Mouse (Mus musculus) T-helper 1 cell (primary cell): ENCODE measurements around the gene Olfr282.
"Not testable (repeated sequence)": the region's sequence is repeated elsewhere in the genome, so short reads cannot be mapped to it uniquely, and the experiment has no call there.

Experiments
- in situ Hi-C: fragments of 300-600 bp; cut with MboI, MseI; formaldehyde crosslinking; loops from one replicate; pipeline ENCODE4 v1.15.1; 2025; ENCODE audit warnings: high pct_unique_total_duplicates

The Olfr282 gene

GRCm38 (mm10) chr15:98430925-98431324 is at the start of gene Olfr282:
Gene Olfr282 (plus strand): TSS chr15:98431225.
- in situ Hi-C loops = not testable (repeated sequence)

- in situ Hi-C loops = no loop called here
These were observed 43.4 kb upstream of the Olfr282 start for GRCm38 (mm10) chr15:98387621-98388020.

DNA sequence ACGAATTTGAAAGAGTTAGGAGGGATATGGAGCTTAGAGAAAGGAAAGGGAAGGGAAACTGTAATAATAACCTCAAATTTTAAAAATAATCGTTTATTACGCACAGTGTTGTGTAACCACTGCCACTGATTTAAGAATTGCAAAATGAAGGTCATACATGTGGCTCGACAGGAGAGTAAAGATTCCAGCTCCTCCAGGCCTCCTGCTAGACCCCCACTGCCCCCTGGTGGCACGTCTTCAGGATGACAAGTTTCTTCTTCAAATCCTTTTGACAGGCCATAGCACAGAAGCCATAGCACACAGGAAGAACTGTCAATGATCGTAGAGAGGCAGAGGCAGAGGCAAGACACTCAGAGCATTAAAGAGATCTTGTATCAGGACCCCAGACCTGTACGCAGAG is 41.2 kb upstream of the Olfr282 start:
- in situ Hi-C loops = no loop called here

DNA sequence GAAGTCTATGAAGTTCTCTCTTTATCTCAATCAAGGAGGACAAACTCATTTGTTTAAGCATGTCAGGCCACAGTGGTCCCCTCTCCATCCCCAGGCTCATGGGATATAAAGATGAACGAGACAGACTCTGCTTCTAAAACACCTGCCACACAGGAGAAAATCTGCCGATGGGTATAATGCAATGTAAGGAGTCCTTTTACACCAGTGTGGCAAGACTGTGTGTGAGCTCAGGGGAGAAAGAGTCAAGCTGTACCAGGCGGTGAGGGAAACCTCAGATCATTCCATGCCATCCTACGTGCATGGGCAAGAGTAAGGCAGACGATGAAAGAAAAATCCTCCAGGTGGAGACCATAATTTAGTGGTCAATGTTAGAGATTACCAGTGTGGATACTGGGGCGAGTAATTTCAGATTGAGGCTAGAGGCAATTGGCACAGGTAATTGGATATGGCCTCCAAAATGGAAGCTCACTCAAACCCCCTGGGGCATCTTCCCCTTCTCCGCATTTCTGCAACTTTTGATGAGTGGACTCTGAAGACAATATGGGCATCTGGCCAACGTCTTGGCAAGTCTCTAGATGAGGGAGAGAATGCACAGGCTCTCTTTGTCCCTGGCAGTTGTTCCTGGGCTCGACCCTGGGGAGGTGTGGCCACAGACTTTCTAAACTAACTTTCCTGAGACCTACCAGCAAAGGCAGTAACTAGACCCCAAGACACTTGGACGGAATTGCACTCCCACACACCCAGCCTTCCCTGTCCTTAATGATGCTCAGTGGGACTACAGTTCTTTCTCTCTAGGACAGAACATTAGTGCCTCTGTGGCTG is 39.7 kb upstream of the Olfr282 start:
- in situ Hi-C loops = no loop called here

GRCm38 (mm10) chr15:98391903-98392187 is 39.2 kb upstream of the Olfr282 start:
- in situ Hi-C loops = no loop called here

GRCm38 (mm10) chr15:98397136-98397535 is 33.9 kb upstream of the Olfr282 start:
- in situ Hi-C loops = loop anchor here (5.0 kb wide), 1 partner anchor 215 kb away; no protein-coding TSS in a partner anchor

DNA sequence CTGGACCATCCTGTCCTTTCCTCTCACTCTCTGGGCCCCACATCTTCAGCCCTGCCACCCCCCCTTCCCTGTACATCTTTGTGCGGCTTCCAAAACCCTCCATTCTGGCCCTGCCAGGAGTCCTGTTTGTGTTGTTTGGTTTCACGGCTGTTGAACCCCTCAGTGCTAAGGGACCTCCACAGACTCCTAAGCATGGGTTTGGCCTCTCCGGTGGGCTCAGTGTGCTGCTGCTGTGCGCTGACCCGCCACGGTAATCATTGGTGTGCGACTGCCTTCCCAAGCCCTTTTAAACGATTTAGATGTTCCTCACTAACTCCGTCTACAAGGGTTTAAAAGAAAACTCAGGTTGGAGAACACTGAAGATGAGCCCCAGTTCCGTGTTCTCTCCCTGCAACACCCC is 28.7 kb upstream of the Olfr282 start:
- in situ Hi-C loops = no loop called here

- in situ Hi-C loops = no loop called here
These were observed 22.5 kb upstream of the Olfr282 start for GRCm38 (mm10) chr15:98408406-98409060.

- in situ Hi-C loops = no loop called here
These were observed 21.4 kb upstream of the Olfr282 start for GRCm38 (mm10) chr15:98409635-98410034.

DNA sequence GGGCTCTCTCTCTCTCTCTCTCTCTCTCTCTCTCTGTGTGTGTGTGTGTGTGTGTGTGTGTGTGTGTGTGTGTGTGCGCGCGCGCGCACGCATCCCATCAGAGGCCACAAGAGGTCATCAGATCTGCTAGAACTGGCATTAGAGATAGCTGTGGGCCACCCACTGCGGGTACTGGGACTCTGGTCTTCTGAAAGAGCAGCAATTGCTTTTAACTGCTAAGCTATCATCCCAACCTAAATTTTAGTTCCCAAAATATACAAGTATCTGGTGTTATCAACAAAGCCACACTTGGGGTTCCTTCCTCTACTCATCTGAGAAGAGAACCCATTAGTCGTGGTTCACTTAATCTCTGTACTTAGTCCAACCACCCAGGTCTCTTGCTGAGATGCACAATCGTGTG is 20.8 kb upstream of the Olfr282 start:
- in situ Hi-C loops = no loop called here

- in situ Hi-C loops = no loop called here
These were observed 15.0 kb upstream of the Olfr282 start for GRCm38 (mm10) chr15:98415996-98416395.

- in situ Hi-C loops = not testable (repeated sequence)
These were observed 14.2 kb upstream of the Olfr282 start for GRCm38 (mm10) chr15:98416802-98417201.

DNA sequence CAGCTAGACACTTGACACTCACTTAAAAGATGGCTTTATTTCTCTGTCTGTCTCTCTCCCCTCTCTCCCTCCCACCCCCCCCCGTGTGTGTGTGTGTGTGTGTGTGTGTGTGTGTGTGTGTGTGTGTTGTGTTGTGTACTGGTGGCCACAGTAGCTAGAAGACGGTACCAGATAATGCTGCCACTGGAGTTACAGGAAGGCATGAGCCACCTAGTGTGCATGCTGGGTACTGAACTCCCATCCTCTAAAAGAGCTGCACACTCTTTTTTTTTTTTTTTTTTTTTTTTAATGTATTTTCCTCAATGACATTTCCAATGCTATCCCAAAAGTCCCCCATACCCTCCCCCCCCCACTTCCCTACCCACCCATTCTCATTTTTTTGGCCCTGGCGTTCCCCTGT is 13.7 kb upstream of the Olfr282 start:
- in situ Hi-C loops = not testable (repeated sequence)

GRCm38 (mm10) chr15:98418096-98418495 is 12.9 kb upstream of the Olfr282 start:
- in situ Hi-C loops = no loop called here

DNA sequence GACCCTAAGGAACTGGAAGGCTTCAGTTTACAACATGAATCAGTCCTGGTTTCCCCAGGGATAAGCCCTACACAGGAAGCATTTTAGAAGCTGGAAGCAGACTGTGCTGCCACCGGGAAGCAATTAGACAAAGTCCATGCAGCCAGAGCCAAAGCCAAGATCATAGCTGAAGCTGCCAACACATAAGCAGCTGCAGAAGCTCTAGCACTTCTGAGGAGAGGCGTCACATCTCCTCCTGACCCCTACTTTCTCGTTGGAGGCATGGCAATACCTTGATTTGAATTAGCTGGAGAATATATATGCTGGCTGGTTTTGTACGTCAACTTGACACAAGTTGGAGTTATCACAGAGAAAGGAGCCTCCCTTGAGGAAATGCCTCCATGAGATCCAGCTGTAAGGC is 10.1 kb upstream of the Olfr282 start:
- in situ Hi-C loops = no loop called here

- in situ Hi-C loops = no loop called here
These were observed 6.7 kb upstream of the Olfr282 start for GRCm38 (mm10) chr15:98424326-98424725.

DNA sequence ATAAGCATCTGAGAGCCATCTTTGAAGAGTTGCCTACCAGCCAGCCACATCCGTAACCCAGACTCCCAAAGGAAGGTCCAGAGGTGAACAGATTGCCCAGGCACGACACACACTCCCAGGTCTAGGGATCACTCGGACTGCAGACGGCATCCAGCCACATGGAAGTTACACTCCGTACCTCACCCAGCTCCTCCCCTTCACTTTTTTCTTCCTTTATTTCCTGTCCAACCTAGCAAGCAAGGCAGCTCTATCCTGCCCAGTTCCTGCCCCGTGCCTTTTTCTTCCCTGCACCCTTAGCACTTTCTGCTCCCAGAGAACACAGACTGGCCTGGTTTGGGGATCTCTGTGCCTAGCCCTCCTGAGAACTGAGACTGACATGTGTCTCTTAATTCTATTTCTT is 6.3 kb upstream of the Olfr282 start:
- in situ Hi-C loops = no loop called here

GRCm38 (mm10) chr15:98425188-98425587 is 5.8 kb upstream of the Olfr282 start:
- in situ Hi-C loops = no loop called here

DNA sequence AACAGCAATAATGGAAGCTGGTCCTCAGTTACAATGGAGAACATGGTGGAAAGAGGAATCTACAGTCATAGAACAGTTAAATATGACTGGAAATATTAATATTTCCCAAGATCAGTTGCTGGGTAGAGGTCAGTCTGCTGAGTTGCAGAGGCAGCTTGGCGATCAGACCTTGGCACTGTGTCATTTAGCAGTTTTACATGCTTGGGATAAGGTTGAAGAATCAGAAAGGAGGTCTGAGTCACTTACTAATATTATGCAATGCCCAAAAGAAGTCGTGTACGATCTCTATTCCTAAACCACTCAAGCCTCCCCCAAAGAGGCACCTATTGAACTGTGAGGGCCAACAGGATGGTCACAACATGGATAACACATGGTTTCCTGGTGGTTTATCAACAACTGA is 13.5 kb downstream of the Olfr282 start:
- in situ Hi-C loops = no loop called here

- in situ Hi-C loops = no loop called here
These were observed 17.5 kb downstream of the Olfr282 start for GRCm38 (mm10) chr15:98448521-98448920.

GRCm38 (mm10) chr15:98452288-98452687 is 21.3 kb downstream of the Olfr282 start, which contains the start of gene Olfr281:
Gene Olfr281 (plus strand): TSS chr15:98452588.
- in situ Hi-C loops = no loop called here

GRCm38 (mm10) chr15:98469596-98469995 is 38.6 kb downstream of the Olfr282 start, which contains the start of gene OR5BS1P:
Gene OR5BS1P (plus strand): TSS chr15:98469896.
- in situ Hi-C loops = no loop called here

- in situ Hi-C loops = no loop called here
These were observed 40.5 kb downstream of the Olfr282 start for GRCm38 (mm10) chr15:98471539-98471938.
